15 mouse cellular contexts compared by ENCODE assay signal in the genomic region with DNA sequence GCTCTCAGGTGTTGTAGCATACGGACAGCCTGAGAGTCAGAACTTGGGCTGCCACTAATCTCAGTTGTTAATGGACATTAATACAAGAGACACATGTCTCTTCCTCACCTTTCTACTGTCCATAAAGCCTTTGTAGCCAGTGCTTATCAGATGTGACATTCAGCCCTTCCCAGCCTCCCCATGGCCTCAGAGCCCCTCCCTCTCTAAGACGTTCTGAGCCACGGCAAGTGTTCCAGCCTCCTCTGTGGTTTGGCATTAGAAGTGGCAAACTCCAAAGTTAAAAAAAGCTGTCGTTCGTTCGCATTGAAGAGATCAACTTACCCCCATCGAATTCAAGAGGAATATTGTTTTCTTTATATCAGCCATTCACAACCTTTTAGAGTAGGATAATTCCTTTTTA.
"Had no signal": no experiment of that assay in that cellular context is flagged by ENCODE, and none has a peak within 500 bp of the region (broad histone marks: within the 10 kb centered on the region; RNA-seq: fewer than 3 reads in every experiment).

No protein-coding gene starts in this region.

- H3K27me3 ChIP-seq: limb, embryonic 15.5 days; liver, embryonic 12.5 days; neural tube, embryonic 13.5 days had no signal

- ATAC-seq: liver, embryonic 12.5 days had no signal

- H3K9me3 ChIP-seq: limb, embryonic 15.5 days; liver, embryonic 12.5 days; midbrain, embryonic 10.5 days; neural tube, embryonic 13.5 days had no signal

- H3K4me3 ChIP-seq: left cerebral cortex, adult 2 months; limb, embryonic 15.5 days; liver, embryonic 12.5 days; midbrain, embryonic 10.5 days; neural tube, embryonic 13.5 days had no signal

- H3K27ac ChIP-seq: left cerebral cortex, adult 2 months; limb, embryonic 15.5 days; liver, embryonic 12.5 days; midbrain, embryonic 10.5 days; neural tube, embryonic 13.5 days had no signal

- DNase-seq: kidney, adult 18-20 months; kidney, postnatal 10 days; kidney, postnatal 4 days; lung, embryonic 14.5 days; lung, postnatal 10 days; lung, postnatal 4 days; midbrain, embryonic 14.5 days; retina, postnatal 1 day; right cerebral cortex, postnatal 4 days; thymus, postnatal 36 days had no signal

- H3K36me3 ChIP-seq: limb, embryonic 15.5 days; midbrain, embryonic 10.5 days; neural tube, embryonic 13.5 days had no signal

- H3K9ac ChIP-seq: limb, embryonic 15.5 days; liver, embryonic 12.5 days; lung, embryonic 14.5 days; neural tube, embryonic 13.5 days had no signal

- H3K4me2 ChIP-seq: limb, embryonic 15.5 days; liver, embryonic 12.5 days; lung, embryonic 14.5 days; neural tube, embryonic 13.5 days had no signal
